Mouse (Mus musculus) CD4-positive, CD25-positive, alpha-beta regulatory T cell, adult 2 months (primary cell): ENCODE measurements around the gene Tdrkh.
A peak's percentile ranks its signal among the peaks of the same experiment; 100 is the strongest.

Experiments
- DNase-seq: peaks from one replicate; pipeline ENCODE4 v3.0.0-alpha.2; 2012; ENCODE audit warnings: low read depth, low spot score

The Tdrkh gene

GRCm38 (mm10) chr3:94459834-94460233 is 46.8 kb downstream of the Tdrkh start:
- DNase-seq = no peak

- DNase-seq = no peak
Measured at GRCm38 (mm10) chr3:94463926-94464578, 51.0 kb downstream of the Tdrkh start.

- no peak for DNase-seq
Measured at GRCm38 (mm10) chr3:94465632-94466430, 52.8 kb downstream of the Tdrkh start.

DNA sequence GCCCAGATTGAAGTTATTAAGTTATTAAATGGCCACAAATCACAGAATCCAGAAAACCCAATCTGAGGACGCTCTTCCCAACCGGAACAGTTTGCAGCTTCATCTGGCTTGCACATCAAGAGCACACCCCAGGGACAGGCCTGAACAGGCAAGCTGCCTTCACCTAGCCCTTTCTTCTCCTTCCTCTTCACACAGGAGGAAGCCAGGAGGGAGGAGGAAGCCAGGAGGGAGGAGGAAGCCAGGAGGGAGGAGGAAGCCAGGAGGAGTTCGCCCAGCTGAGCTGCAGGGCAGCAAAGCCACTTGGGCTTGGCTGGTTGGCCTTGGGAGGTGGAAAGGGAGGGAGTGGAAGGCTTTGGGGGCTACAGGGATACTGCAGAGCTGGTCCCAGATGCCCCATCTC is 55.9 kb downstream of the Tdrkh start:
- no peak for DNase-seq

DNA sequence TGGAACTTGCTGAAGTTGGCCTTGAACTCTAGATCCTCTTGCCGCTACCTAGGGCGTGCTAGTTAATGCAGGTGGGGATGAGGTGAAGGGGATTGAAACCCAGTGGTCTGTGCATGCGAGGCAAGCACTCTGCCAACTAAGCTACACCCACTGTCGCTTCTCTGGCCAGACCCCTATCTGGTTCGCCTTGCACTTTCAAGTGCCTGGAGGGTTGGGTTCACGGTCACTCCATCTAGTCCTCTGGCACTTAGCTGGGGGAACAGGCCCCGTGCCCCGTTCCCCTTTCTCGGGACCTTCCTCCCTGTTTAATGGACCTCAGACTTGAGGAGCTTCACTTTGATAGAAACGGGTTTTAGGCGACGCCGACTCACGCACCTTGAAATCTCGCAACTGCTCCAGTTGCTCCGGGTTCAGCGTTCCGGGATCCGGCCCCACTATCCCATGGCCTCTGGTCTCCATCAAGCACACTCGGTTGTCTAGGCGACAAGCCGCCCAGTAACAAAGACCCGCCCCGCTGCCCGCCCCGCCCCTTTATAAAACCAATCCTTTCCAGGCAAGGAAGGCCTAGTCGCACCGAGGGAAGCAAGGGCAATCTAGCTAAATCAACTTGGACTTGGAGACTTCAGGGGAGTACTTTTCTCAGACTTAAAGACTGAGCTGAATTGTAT is 59.5 kb downstream of the Tdrkh start:
- DNase-seq = no peak

DNA sequence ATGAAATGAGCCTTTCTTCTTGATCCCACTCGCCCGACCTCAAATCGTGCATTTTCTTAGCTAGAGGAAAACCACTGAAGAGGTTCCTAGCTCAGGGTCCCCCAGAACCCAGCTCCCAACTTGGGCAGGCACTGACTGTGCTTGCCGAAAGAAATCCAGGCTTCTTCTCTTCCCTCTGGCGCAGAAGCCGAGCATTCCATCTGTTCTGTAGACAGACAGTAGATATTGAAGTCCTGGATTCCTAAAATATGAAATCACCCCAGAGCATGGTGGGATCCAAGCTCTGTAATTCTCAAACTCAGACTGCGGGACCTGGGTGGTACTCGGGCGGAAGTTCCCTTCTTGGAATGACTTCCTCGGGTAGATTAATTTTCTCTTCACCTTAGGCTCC is 60.0 kb downstream of the Tdrkh start:
- no peak for DNase-seq

- no peak for DNase-seq
Measured at GRCm38 (mm10) chr3:94473567-94474232, 60.6 kb downstream of the Tdrkh start.

DNA sequence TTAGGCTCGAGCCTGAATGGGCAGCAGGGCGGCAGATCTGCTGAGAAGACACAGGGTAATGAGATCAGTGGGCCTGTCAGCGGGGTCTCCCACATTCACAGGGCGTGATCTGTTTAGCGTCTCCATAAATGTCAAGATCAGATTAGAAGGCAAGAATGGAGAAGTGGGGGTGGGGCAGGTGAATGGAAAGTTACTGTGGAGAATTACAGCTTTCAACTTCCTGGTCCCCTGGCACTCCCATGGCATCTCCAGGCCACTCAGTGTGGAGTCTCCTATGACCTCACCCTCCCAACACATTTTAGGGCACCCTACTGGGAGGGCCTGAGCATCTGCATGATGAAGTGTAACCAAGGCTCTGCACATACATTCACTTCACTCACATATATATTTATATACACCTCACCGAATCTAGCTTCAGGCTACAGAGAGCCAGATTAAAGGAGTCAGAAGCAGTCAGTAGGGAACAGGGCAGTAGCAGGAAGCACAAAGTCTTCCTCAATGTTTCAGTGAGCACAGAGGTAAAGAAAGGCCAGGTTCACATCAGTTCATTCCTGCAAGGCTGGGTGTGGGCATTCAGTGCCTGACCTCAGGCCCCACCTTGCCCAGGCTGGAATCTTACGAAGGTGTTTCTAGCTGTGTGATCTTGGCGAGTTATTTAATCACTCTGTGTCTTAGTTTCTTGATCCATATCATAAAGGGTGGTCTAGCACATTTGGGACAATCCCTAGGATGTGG is 63.4 kb downstream of the Tdrkh start:
- DNase-seq = no peak

- DNase-seq = no peak
Measured at GRCm38 (mm10) chr3:94477444-94477843, 64.4 kb downstream of the Tdrkh start.

- DNase-seq = no peak
Measured at GRCm38 (mm10) chr3:94477981-94478422, 64.9 kb downstream of the Tdrkh start, which contains the start of gene Celf3. Gene Celf3 (plus strand): TSS chr3:94478295.

GRCm38 (mm10) chr3:94478591-94479169 is 65.6 kb downstream of the Tdrkh start:
- no peak for DNase-seq

DNA sequence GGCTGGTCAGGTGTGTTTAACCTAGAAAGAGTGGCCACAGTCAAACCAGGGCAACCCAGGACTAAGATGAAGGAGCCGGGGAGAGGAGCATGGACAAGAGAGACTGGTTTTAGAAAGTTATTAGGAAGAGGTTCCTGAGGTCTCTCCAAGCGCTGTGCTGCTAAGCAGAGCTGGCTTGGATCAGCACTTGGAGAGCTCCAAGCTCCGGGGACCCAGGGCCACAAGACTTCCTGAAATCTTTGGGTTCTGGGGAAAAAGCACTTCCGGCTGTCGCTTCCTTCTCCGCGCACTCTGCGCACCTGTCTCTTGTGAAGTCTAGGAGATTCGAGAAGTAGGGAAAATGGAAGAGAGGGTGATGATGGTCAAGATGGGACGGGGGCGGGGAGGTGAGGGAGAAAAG is 66.5 kb downstream of the Tdrkh start:
- DNase-seq = no peak

DNA sequence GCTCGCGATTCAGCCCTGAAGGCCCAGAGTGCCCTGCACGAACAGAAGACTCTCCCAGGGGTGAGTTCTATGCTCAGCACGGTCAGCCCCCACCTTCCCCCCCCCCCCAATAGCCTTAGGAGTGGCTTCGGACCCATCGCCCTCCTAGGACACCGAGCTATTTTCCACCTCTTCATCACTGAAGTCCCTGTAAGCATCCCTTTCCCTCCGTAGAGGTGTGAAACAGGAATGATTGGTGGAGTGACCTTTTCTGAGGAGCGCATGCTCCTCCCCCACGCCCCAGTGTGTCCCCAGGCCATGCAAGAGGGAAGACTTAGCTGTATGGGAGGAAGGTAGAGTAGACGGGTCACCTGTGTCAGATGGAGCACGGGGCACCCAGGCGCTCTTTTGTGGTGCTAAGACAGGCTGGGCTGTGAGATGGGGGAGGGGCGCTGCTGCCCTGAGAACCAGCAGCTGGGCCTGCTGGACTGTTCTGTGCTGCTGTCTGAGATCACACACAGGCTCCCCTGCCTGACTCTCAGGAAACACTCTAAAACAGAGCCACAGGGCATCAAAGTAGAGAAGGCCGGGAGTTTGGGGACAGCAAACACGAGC is 67.3 kb downstream of the Tdrkh start, which contains the start of gene Riiad1:
Gene Riiad1, minus strand, starts transcription at position 51 of the 594 bp plus-strand sequence.
- no peak for DNase-seq

DNA sequence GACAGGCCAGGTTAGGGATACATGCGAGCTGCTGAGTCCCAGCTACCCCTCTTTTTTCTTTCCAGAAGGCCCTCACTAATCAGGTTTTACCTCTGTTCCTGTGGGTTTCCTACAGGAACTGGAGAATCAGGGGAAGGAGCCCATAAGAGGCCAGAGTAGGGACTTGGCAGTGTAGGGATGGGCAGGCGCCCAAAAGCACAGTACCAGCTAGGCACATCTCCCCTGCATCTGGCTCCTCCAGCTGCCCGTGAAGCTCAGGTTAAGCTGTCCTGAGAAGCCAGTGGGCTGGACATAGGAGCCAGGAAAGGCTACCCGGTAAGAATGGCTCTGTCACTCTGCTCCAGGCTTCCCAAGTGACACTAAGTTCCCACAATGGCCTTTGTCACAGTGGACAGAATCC is 68.4 kb downstream of the Tdrkh start:
- DNase-seq = no peak

GRCm38 (mm10) chr3:94482764-94483385 is 69.8 kb downstream of the Tdrkh start:
- DNase-seq = peak; percentile 28

DNA sequence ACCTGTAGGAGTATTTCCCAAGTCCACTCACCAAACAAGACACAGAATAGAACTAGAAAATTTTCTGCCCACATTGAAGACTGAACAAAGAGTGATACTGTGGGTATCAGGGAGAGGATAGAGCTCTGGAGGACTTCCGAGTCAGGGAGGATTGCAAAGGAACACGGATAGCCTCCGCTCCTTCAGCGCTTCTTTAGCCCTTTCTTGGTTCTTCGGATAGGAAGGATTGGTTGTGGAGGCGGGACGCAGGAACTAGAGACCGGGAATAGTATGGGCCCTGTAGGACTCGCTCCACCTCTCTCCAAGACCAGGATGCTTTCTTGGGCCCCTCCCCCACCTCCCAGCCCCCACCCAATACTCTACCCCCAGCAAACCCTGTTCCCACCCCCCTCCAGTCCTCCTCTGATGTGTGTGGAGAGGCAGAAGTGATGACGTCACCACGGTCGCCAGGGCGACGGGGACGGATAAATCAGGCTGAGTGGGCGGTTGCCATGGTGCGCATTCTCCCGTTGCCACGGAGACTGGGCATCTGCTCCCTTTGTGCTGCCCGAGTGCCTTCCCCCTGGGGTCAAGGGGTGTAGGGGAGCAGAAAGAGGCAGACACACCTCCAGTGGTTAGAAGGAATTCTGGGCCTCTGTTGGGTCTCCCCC is 70.8 kb downstream of the Tdrkh start:
- DNase-seq = peak; percentile 70
